Mouse (Mus musculus): ENCODE data around the gene Rapgef1. TPM values are rescaled to one million over a fixed set of nuclear protein-coding genes. Genes with fewer than 3 reads are reported as not detected.
"Not testable (repeated sequence)": the region's sequence is repeated elsewhere in the genome, so short reads cannot be mapped to it uniquely, and the experiment has no call there.

The Rapgef1 gene
- polyA plus RNA-seq, 1 experiment, result 75.1 TPM

DNA sequence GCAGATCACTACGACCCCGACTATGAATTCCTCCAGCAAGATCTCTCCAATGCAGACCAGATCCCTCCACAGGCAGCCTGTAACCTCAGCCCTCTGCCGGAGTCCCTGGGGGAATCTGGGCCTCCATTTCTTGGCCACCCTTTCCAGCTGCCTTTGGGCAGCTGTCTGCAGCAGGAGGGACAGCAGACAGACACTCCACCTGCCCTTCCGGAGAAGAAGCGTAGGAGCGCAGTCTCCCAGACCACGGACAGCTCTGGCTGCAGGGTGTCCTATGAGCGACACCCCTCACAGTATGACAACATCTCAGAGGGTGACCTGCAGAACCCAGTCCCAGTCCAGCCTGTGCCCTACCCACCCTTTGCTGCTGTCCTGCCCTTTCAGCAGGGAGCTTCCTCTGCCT is 82.7 kb downstream of the Rapgef1 start:
- Histone ChIP-seq H3K4me3 (ENCODE audit: extremely low read depth, insufficient read depth, insufficient read length) (no peak overlapping the region), H3K4me1 (ENCODE audit: control insufficient read depth, insufficient read depth, insufficient read length) (peaks cover 25% of the 10 kb centered on the region; the same call in 1 of the 2 replicates)
- WGBS, result 96% methylated on average over 8 of the region's 8 CpGs

DNA sequence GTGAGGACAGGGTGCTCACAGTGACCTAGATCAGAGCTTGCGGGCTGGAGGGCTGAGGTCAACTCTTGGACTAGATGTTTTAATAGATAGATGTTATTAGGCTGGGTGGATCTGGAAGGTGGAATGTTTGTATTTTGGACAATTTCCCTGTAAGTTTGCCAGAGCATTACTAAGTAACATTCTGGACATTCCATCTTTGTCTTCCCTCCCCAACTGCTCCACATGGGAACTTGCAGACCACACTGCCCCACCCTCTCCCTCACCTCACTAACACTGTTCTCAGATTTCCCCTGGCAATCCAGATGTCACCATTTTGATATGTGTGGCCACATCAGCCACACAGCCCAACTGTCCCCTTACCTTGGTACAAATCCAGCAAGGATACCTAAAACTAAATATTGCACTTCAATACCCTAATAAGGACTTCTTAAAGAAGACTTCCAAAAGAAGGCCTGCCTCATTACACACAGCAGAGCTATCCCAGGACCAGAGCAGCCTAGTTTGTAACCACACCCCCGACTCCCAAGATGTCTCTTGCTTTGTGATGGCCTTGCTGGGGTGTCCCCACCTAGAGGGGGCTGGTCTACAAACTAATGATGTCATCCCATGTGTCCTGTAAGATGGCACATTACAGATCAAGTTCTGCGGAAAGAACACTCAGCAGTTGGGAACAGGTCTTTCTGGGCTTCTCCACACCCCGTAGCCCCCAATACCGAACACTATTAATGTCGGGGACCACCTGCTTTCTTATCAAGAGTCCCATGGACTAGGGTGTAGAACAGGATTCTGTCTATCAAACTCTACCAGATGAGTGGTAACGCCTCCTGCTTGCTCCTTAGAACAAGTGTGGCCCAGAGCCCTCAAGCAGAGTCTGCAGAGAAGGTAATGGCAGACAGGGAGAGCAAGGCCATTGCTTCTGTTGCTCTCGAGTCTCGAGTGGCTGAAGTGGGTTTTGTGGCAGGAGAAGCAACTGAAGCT is 83.9 kb downstream of the Rapgef1 start:
- Histone ChIP-seq H3K36me3 (ENCODE audit: control insufficient read depth, insufficient read depth, low read length) (peaks cover 41% of the 10 kb centered on the region), H3K27ac (ENCODE audit: insufficient read depth, low read length) (no peak overlapping the region), H3K4me1 (ENCODE audit: control insufficient read depth, insufficient read depth, insufficient read length) (peaks cover 20% of the 10 kb centered on the region; the same call in 1 of the 2 replicates), H3K4me3 (ENCODE audit: extremely low read depth, insufficient read depth, insufficient read length) (no peak overlapping the region), H3K27me3 (ENCODE audit: control insufficient read depth, insufficient read depth, low read length) (no peaks in the 10 kb centered on the region)
- 91% methylated on average over 9 of the region's 9 CpGs for WGBS
- no peak for TF ChIP-seq CTCF (IDR thresholded peaks at IDR 0.05; ENCODE audit: extremely low read depth, insufficient read depth, insufficient read length, insufficient replicate concordance)
- TF ChIP-seq POLR2A (IDR thresholded peaks at IDR 0.05; ENCODE audit: low read depth, low read length), result no peak
- DNase-seq (ENCODE audit: low read depth in 1 of 2, low spot score in 2 of 2), result no peak

More for the DNA sequence above, 82.7 kb downstream of the Rapgef1 start:
- DNase-seq (ENCODE audit: low read depth in 1 of 2, low spot score in 2 of 2), result no peak
- no peak for TF ChIP-seq CTCF (IDR thresholded peaks at IDR 0.05; ENCODE audit: extremely low read depth, insufficient read depth, insufficient read length, insufficient replicate concordance)
- TF ChIP-seq POLR2A (IDR thresholded peaks at IDR 0.05; ENCODE audit: low read depth, low read length), result no peak
- peaks cover 42% of the 10 kb centered on the region for H3K36me3 ChIP-seq (ENCODE audit: control insufficient read depth, insufficient read depth, low read length)
- H3K27me3 ChIP-seq (ENCODE audit: control insufficient read depth, insufficient read depth, low read length), result no peaks in the 10 kb centered on the region
- H3K27ac ChIP-seq (ENCODE audit: insufficient read depth, low read length), result no peak overlapping the region

DNA sequence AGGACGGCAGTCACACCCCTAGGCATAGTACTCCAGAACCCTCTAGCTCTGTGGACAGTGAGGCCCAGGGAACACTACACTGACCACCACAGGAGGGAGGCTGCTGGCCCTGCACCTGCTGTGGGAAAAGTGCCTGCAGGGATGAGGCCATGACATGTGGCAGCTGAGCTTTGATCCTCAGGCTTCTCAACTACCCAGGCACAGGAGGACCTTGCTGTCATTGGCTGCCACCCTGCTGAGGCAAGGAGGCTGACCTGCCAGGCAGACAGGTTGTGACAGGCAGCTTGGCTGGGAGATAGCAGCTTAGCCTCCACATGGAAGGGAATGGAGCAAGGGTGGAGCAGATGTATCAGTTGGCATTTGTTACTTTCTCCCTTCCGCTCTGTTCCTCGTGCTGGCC is 86.0 kb downstream of the Rapgef1 start:
- TF ChIP-seq CTCF (IDR thresholded peaks at IDR 0.05; ENCODE audit: extremely low read depth, insufficient read depth, insufficient read length, insufficient replicate concordance) (no peak), POLR2A (IDR thresholded peaks at IDR 0.05; ENCODE audit: low read depth, low read length) (no peak)

GRCm38 (mm10) chr2:29706726-29707620 is 87.5 kb downstream of the Rapgef1 start:
- Histone ChIP-seq H3K4me1 (ENCODE audit: control insufficient read depth, insufficient read depth, insufficient read length) (peaks cover 15% of the 10 kb centered on the region; the same call in 1 of the 2 replicates), H3K27ac (ENCODE audit: insufficient read depth, low read length) (peak overlapping the region; percentile 84)

More for the DNA sequence above, 86.0 kb downstream of the Rapgef1 start:
- DNase-seq (ENCODE audit: low read depth in 1 of 2, low spot score in 2 of 2), result no peak
- H3K4me3 ChIP-seq (ENCODE audit: extremely low read depth, insufficient read depth, insufficient read length), result no peak overlapping the region
- H3K36me3 ChIP-seq (ENCODE audit: control insufficient read depth, insufficient read depth, low read length), result peaks cover 40% of the 10 kb centered on the region
- whole genome bisulfite sequencing, result 92% methylated on average over 3 of the region's 3 CpGs
- H3K4me1 ChIP-seq (ENCODE audit: control insufficient read depth, insufficient read depth, insufficient read length), result peaks cover 15% of the 10 kb centered on the region; the same call in 1 of the 2 replicates
- H3K27ac ChIP-seq (ENCODE audit: insufficient read depth, low read length), result peak overlapping the region; percentile 69
- H3K27me3 ChIP-seq (ENCODE audit: control insufficient read depth, insufficient read depth, low read length), result no peaks in the 10 kb centered on the region

DNA sequence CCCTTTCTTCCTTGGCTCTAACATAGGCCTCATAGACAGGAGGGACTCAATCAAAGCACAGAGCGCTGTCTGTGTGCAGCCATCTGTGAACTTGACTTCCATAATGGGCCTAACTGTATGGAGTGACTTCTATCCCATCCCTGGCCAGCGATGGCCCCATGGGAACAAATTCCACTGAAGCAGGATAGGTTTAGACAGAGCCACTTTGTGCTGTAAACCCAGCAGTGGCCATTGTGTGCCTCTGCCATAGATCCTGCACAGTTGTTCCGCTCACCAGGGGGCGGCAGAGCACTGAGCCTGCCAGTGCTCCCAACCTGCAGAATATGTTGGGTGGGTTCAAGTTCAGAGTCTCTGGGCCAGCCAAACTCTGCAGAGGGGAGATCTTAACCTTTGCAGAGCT is 88.2 kb downstream of the Rapgef1 start:
- Histone ChIP-seq H3K4me1 (ENCODE audit: control insufficient read depth, insufficient read depth, insufficient read length) (peaks cover 15% of the 10 kb centered on the region; the same call in 1 of the 2 replicates), H3K27me3 (ENCODE audit: control insufficient read depth, insufficient read depth, low read length) (no peaks in the 10 kb centered on the region), H3K4me3 (ENCODE audit: extremely low read depth, insufficient read depth, insufficient read length) (no peak overlapping the region), H3K36me3 (ENCODE audit: control insufficient read depth, insufficient read depth, low read length) (peaks cover 38% of the 10 kb centered on the region), H3K27ac (ENCODE audit: insufficient read depth, low read length) (no peak overlapping the region)
- TF ChIP-seq CTCF (IDR thresholded peaks at IDR 0.05; ENCODE audit: extremely low read depth, insufficient read depth, insufficient read length, insufficient replicate concordance) (peak; percentile 39; the same call in 1 of the 2 replicates), POLR2A (IDR thresholded peaks at IDR 0.05; ENCODE audit: low read depth, low read length) (no peak)
- WGBS, result 89% methylated on average over 4 of the region's 4 CpGs
- peak in 1 of 2 experiments; percentile 21 for DNase-seq (ENCODE audit: low read depth in 1 of 2, low spot score in 2 of 2)

More at GRCm38 (mm10) chr2:29706726-29707620, 87.5 kb downstream of the Rapgef1 start:
- no peaks in the 10 kb centered on the region for H3K27me3 ChIP-seq (ENCODE audit: control insufficient read depth, insufficient read depth, low read length)
- H3K36me3 ChIP-seq (ENCODE audit: control insufficient read depth, insufficient read depth, low read length), result peaks cover 43% of the 10 kb centered on the region
- 71% methylated on average over 18 of the region's 18 CpGs for WGBS
- DNase-seq (ENCODE audit: low read depth in 1 of 2, low spot score in 2 of 2), result peak in 1 of 2 experiments; percentile 40
- H3K4me3 ChIP-seq (ENCODE audit: extremely low read depth, insufficient read depth, insufficient read length), result no peak overlapping the region
- TF ChIP-seq POLR2A (IDR thresholded peaks at IDR 0.05; ENCODE audit: low read depth, low read length) (no peak), CTCF (IDR thresholded peaks at IDR 0.05; ENCODE audit: extremely low read depth, insufficient read depth, insufficient read length, insufficient replicate concordance) (no peak)

DNA sequence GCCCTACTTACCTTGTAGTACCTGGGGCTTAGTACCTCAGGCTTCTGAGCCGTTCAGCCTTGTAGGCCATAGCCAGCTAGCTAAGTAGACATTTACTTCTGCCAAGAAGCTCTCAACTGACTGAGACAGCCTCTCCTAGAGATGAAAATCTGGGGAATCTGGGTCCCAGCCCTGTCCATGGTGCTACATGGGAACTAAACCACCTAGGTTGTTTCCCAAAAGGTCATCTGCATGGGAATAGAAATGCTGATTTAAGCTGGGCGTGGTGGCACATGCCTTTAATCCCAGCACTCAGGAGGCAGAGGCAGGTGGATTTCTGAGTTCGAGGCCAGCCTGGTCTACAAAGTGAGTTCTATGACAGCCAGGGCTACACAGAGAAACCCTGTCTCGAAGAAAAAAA is 88.7 kb downstream of the Rapgef1 start:
- DNase-seq (ENCODE audit: low read depth in 1 of 2, low spot score in 2 of 2); H3K27ac ChIP-seq (ENCODE audit: insufficient read depth, low read length); H3K4me3 ChIP-seq (ENCODE audit: extremely low read depth, insufficient read depth, insufficient read length); H3K27me3 ChIP-seq (ENCODE audit: control insufficient read depth, insufficient read depth, low read length): not testable (repeated sequence)
- Histone ChIP-seq H3K36me3 (ENCODE audit: control insufficient read depth, insufficient read depth, low read length) (peaks cover 40% of the 10 kb centered on the region), H3K4me1 (ENCODE audit: control insufficient read depth, insufficient read depth, insufficient read length) (peaks cover 15% of the 10 kb centered on the region; the same call in 1 of the 2 replicates)
- 91% methylated on average over 4 of the region's 4 CpGs for WGBS

Measured in spleen, adult 2 months (tissue).